Mouse (Mus musculus) embryonic fibroblast, embryonic 13.5 days (primary cell): ENCODE data around the gene Fbxo34. TPM values are rescaled to one million over a fixed set of nuclear protein-coding genes. Genes with fewer than 3 reads are reported as not detected.

Source experiments
- H3K27ac ChIP-seq: 2 replicates; pipeline ENCODE4 v1.5.1; 2012; ENCODE audit warnings: low read length, control low read depth, inconsistent platforms; ENCODE audit not compliant: insufficient read depth
- H3K4me1 ChIP-seq: 2 replicates; pipeline ENCODE4 v1.6.1; 2011; ENCODE audit warnings: low read length; ENCODE audit not compliant: control insufficient read depth, insufficient read depth
- H3K4me3 ChIP-seq: 2 replicates; pipeline ENCODE4 v1.5.1; 2011; ENCODE audit warnings: mild to moderate bottlenecking, control low read depth, low read length; ENCODE audit not compliant: insufficient read depth
- CTCF ChIP-seq: IDR thresholded peaks from 2 replicates; pipeline ENCODE4 v1.5.1; 2011; ENCODE audit warnings: mild to moderate bottlenecking, control low read depth, low read length, moderate library complexity, borderline replicate concordance; ENCODE audit not compliant: insufficient read depth
- POLR2A ChIP-seq: IDR thresholded peaks from 2 replicates; pipeline ENCODE4 v1.6.1; 2011; ENCODE audit warnings: low read depth, mild to moderate bottlenecking, control low read depth, low read length, moderate library complexity
- polyA plus RNA-seq: library from polyadenylated mRNA; stranded (reverse); fragments of >200 nt; gene quantifications from 2 replicates; pipeline ENCODE4 v1.2.4, GENCODE M21; 2011; ENCODE audit warnings: low read depth; ENCODE audit not compliant: missing spikeins, insufficient read length

Gene Fbxo34
- polyA plus RNA-seq, 1 experiment, result 19.4 TPM

DNA sequence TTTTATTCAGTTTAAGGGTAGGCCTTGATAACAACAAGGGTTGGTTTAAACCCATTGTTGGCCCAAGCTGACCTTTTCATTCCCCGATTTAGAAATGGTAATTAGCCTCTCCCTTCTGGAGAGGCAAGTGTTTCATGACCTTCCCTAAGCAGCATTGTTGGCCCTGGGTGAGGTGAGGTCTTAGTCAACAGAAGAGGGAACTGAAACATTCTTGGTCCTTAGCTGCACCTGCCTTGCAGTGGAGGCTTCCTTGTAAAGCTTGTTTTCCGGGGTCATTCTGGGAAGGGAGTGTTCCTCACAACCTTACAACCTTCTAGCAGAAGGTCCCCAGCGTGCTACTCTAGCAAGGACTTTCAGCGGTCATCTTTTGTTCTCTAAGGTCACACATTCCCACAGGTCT, 122.5 kb downstream of the Fbxo34 start:
- no peak overlapping the region for H3K27ac ChIP-seq
- H3K4me3 ChIP-seq, result no peak overlapping the region
- no peaks in the 10 kb centered on the region for H3K4me1 ChIP-seq
- TF ChIP-seq CTCF, result no peak

DNA sequence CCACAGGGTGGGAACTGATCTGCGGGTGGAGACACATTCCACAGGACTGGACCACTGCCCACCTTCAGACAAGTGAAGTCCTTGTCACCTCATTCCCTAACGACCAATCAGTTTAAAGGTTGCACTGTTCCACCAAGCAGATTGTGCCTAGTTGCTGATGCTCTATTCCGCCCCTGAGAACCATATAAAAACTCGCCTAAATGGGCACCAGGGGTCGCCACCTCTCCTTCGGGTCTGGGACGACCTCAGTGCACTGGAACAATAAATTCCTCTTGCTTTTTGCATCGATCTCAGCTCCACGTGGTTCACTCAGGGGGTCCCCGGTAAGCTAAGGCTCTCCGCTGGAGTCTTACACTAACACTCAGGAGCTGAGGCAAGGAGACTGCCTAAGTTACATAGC, 124.5 kb downstream of the Fbxo34 start:
- Histone ChIP-seq H3K4me1 (no peaks in the 10 kb centered on the region), H3K27ac (no peak overlapping the region), H3K4me3 (no peak overlapping the region)
- TF ChIP-seq CTCF (no peak), POLR2A (no peak)

GRCm38 (mm10) chr14:47576687-47577086, 126.5 kb downstream of the Fbxo34 start:
- no peak for TF ChIP-seq CTCF
- no peak for TF ChIP-seq POLR2A
- no peak overlapping the region for H3K27ac ChIP-seq
- no peak overlapping the region for H3K4me3 ChIP-seq
- H3K4me1 ChIP-seq, result no peaks in the 10 kb centered on the region

DNA sequence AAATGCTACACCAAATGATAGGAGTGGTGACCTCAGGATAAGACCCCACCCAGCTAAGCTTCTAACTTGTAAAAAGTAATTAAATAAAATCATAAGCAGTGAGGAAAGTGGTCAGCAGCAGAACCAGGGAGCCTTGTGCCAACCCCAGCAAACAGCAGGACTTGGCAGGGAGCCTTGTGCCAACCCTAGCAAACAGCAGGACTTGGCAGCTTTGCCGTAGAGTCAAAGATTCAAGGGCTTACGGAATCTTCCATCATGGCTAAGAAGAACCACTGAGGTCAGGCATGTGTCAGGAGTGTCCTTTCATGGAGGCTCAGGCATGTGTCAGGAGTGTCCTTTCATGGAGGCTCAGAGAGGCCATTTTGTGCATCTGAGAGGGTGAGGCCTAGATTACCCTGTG, 127.9 kb downstream of the Fbxo34 start:
- TF ChIP-seq POLR2A, result no peak
- no peak for TF ChIP-seq CTCF
- Histone ChIP-seq H3K27ac (no peak overlapping the region), H3K4me1 (no peaks in the 10 kb centered on the region), H3K4me3 (no peak overlapping the region)

DNA sequence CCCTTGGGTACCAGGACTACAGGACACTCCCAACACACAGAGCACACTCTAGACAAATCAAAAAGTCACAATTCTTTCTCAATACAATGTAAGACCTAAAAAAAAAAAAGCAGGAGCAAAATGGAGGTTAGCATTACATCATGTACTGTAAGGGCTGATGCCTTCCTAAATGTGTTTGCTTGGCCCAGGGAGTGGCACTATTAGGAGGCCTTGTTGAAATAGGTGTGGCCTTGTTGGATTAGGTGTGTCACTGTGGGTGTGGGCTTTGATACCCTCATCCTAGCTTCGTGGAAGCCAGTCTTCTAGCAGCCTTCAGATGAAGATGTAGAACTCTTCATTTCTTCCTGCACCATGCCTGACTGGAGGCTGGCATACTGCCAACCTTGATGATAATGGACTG, 131.1 kb downstream of the Fbxo34 start:
- Histone ChIP-seq H3K4me1 (no peaks in the 10 kb centered on the region), H3K4me3 (no peak overlapping the region), H3K27ac (no peak overlapping the region)
- TF ChIP-seq POLR2A (no peak), CTCF (no peak)

Other genes starting within 250 kb of the Fbxo34 start
- 22.9 and 23.0 TPM in 2 replicates for gene Wdhd1, start 173.6 kb upstream of the Fbxo34 start, polyA plus RNA-seq
- 33.3 and 39.7 TPM in 2 replicates for gene Socs4, start 173.5 kb upstream of the Fbxo34 start, polyA plus RNA-seq
- 103 and 112 TPM in 2 replicates for gene Mapk1ip1l, start 152.2 kb upstream of the Fbxo34 start, polyA plus RNA-seq
- gene Lgals3, start 82.7 kb upstream of the Fbxo34 start, polyA plus RNA-seq, result 117 and 150 TPM in 2 replicates
- gene Dlgap5, start 32.0 kb upstream of the Fbxo34 start, polyA plus RNA-seq, result 22.6 and 28.8 TPM in 2 replicates
- gene Atg14, start 120.2 kb downstream of the Fbxo34 start, polyA plus RNA-seq, result 7.4 and 10.4 TPM in 2 replicates
- gene Ktn1, start 198.0 kb downstream of the Fbxo34 start, polyA plus RNA-seq, result 78.3 and 84.5 TPM in 2 replicates